Mouse (Mus musculus) E14TG2a.4 (cell line): ENCODE data around the gene Thbs2.

Source experiments
- H3K27me3 ChIP-seq: 2 replicates; pipeline ENCODE4 v1.6.1; 2014; ENCODE audit warnings: low read length, control low read depth; ENCODE audit not compliant: insufficient read depth
- H3K36me3 ChIP-seq: 2 replicates; pipeline ENCODE4 v1.6.1; 2014; ENCODE audit warnings: low read length, control low read depth; ENCODE audit not compliant: insufficient read depth
- H3K4me1 ChIP-seq: replicated peaks from 2 replicates; pipeline ENCODE4 v1.6.1; 2014; ENCODE audit warnings: low read depth, low read length, control low read depth
- H3K4me3 ChIP-seq: replicated peaks from 2 replicates; pipeline ENCODE4 v1.5.1; 2014; ENCODE audit warnings: mild to moderate bottlenecking, low read length
- H3K9me3 ChIP-seq: 2 replicates; pipeline ENCODE4 v1.6.1; 2014; ENCODE audit warnings: low read length, control low read depth
- CTCF ChIP-seq: conservative IDR thresholded peaks from 2 replicates; pipeline ENCODE4 v1.5.1; 2014; ENCODE audit warnings: low read length
- NANOG ChIP-seq: IDR thresholded peaks from 2 replicates; pipeline ENCODE4 v1.6.1; 2014; ENCODE audit warnings: borderline replicate concordance, low read length, mixed read lengths
- POU5F1 ChIP-seq: IDR thresholded peaks from 2 replicates; pipeline ENCODE4 v1.6.1; 2014; ENCODE audit warnings: low read length, borderline replicate concordance

Thbs2 gene

DNA sequence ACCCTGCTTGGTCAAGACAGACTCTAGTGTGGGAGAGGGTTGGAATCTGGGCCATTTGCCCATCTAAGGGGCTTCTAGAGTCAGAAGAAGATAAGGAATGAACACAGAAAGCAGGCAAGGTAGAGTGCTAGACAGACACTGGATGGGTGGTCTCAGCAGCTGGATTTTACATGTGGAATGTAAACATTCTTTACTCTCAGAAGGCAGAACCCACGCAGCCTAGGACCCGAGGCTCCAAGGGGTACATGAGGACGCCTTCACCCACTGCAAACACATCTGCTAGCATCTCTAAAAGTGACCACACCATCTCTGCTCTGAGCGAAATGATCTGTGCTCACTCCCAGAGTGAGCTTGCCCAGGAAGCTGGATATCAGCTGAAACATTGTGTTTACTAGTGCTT is 9.2 kb upstream of the Thbs2 start:
- no peaks in the 10 kb centered on the region for H3K36me3 ChIP-seq
- H3K4me1 ChIP-seq, result no peaks in the 10 kb centered on the region
- peaks cover 5% of the 10 kb centered on the region; the same call in 1 of the 2 replicates for H3K9me3 ChIP-seq
- H3K27me3 ChIP-seq, result peaks cover 74% of the 10 kb centered on the region
- TF ChIP-seq CTCF, result no peak
- H3K4me3 ChIP-seq, result no peak overlapping the region

DNA sequence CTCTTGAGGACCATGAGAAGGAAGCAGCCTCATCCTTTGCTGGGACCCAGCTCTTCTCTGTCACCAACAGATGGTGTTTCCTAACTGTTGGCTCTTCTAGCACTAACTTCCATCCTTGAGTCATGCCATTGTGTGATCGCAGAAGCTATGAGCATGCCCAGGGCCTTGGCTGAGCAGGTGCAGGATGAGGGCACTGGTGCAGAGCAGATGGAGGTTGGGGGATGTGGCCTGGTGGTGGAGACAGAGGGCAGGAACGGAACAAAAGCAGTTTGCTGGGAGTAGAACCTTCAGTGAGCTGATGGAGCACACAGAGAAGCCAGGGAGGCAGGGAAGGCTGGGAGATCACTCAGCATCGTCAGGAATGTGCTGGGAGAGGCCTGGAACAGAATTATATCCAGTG is 8.7 kb upstream of the Thbs2 start:
- Histone ChIP-seq H3K4me1 (no peaks in the 10 kb centered on the region), H3K27me3 (peaks cover 77% of the 10 kb centered on the region), H3K9me3 (peaks cover 5% of the 10 kb centered on the region; the same call in 1 of the 2 replicates), H3K36me3 (no peaks in the 10 kb centered on the region), H3K4me3 (no peak overlapping the region)
- TF ChIP-seq POU5F1 (no peak), CTCF (no peak), NANOG (no peak)

DNA sequence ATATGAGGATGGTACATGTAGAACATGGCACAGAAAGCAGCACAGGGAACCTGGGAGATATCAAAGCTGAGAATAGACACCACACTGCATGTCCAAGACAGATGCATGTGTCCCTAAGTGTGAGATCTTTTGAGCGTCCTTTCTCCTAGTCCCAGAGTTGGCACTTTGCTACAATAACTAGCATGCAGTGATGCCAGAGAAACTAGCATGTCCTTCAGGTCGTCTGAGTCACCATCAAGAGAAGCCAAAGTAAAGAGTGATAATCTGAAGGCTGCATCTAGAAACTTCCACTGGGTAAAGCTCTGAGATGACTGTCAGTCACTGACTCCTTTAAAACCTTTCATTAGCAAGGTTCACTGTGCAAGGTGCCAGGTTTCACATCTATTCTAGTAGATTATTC is 7.9 kb upstream of the Thbs2 start:
- H3K9me3 ChIP-seq, result peaks cover 7% of the 10 kb centered on the region; the same call in 1 of the 2 replicates
- peaks cover 84% of the 10 kb centered on the region for H3K27me3 ChIP-seq
- TF ChIP-seq POU5F1, result no peak
- no peak for TF ChIP-seq CTCF
- no peak for TF ChIP-seq NANOG
- H3K4me3 ChIP-seq, result no peak overlapping the region
- no peaks in the 10 kb centered on the region for H3K36me3 ChIP-seq
- H3K4me1 ChIP-seq, result no peaks in the 10 kb centered on the region

DNA sequence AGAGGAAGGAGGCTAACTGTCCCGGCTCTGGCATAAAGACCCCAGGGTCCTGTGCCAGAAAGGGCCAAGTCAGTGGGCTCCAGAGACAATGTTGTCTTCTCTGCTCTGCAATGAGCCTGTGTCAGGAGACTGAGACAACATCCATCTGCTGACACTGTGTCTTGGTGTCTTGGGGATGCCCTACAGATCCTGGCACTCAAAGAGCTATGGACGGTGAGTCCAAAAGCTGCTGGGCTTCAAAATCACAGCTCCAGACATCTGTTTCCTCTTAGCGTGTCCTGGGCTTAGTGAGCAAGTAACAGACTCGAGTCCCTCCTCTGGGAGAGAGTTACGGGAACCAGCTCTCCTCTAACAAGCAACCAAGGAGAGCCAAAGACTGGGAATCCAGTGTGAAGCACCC is 6.2 kb upstream of the Thbs2 start:
- H3K4me3 ChIP-seq, result no peak overlapping the region
- no peak for TF ChIP-seq POU5F1
- no peak for TF ChIP-seq NANOG
- no peak for TF ChIP-seq CTCF
- no peaks in the 10 kb centered on the region for H3K4me1 ChIP-seq
- peaks cover 14% of the 10 kb centered on the region; the same call in 1 of the 2 replicates for H3K9me3 ChIP-seq
- H3K36me3 ChIP-seq, result no peaks in the 10 kb centered on the region
- peaks cover 85% of the 10 kb centered on the region for H3K27me3 ChIP-seq

DNA sequence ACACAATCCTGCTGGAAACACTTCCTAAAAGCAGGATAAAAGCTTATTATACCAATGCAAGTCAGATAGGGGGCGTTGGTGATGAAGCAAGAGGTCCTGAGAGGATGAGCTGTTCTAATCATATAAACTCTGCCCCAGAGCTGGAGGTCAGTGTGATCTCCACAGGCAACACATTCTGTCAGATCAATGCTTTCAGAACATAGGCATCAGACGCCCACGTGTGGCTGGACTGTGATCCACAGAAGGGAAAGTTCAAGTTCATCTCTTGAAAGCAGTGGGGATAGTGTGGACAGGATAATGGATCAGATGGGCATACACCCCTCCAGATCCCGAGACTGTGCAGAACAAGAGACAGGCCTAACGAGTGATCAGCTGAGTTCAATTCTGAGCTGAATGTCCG is 4.2 kb upstream of the Thbs2 start:
- no peaks in the 10 kb centered on the region for H3K36me3 ChIP-seq
- no peak overlapping the region for H3K4me3 ChIP-seq
- peaks cover 14% of the 10 kb centered on the region; the same call in 1 of the 2 replicates for H3K9me3 ChIP-seq
- H3K27me3 ChIP-seq, result peaks cover 89% of the 10 kb centered on the region
- H3K4me1 ChIP-seq, result peaks cover 16% of the 10 kb centered on the region
- no peak for TF ChIP-seq POU5F1
- TF ChIP-seq CTCF, result no peak
- no peak for TF ChIP-seq NANOG

DNA sequence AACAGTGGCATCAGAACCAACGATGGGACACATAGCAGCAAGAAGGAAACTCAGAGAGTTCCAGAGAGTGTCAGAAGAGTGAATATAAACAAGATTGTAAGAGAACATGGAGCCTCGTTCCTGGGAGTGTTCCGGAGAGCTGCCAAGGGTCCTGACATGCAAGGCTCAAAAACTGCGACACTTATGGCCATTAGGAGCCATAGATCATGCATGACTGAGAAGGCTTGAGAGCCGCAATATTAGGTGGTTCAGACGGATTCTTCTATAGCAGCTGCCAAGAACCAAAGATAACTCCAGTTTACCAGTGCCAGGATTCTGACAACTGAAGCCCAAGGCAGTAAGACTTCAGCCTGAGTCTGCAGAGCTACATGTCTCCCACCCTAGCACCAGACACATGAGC is 3.1 kb upstream of the Thbs2 start:
- H3K9me3 ChIP-seq, result peaks cover 14% of the 10 kb centered on the region; the same call in 1 of the 2 replicates
- TF ChIP-seq POU5F1 (no peak), NANOG (no peak), CTCF (no peak)
- peaks cover 26% of the 10 kb centered on the region for H3K4me1 ChIP-seq
- H3K4me3 ChIP-seq, result no peak overlapping the region
- peaks cover 88% of the 10 kb centered on the region for H3K27me3 ChIP-seq
- no peaks in the 10 kb centered on the region for H3K36me3 ChIP-seq

DNA sequence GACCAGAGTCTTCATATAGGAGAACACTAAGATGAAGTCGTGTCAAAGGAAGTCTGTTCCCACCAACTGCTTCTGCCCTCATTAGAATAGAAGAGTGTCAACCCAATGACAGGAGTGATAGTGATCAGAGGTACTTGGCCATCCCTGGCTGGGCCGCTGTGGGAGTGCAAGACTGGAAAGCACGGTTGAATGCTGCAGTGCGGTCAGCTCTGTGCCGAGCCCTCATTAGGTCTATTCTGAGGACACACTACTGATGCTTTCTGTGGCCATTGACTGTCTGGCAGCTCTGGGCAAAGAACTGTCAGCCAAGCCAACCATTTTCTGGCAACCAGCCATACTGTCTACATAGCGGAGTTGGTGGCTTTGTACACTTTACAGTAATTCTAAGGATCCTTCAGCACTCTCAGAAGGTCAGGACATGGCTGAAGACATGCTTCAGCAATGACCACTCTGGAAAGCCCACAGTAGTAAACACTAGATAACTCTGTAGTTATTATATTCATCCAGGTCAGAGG is 2.3 kb upstream of the Thbs2 start:
- no peaks in the 10 kb centered on the region for H3K36me3 ChIP-seq
- TF ChIP-seq POU5F1 (no peak), CTCF (no peak), NANOG (no peak)
- peaks cover 29% of the 10 kb centered on the region for H3K4me1 ChIP-seq
- no peak overlapping the region for H3K4me3 ChIP-seq
- H3K27me3 ChIP-seq, result peaks cover 89% of the 10 kb centered on the region
- peaks cover 14% of the 10 kb centered on the region; the same call in 1 of the 2 replicates for H3K9me3 ChIP-seq

DNA sequence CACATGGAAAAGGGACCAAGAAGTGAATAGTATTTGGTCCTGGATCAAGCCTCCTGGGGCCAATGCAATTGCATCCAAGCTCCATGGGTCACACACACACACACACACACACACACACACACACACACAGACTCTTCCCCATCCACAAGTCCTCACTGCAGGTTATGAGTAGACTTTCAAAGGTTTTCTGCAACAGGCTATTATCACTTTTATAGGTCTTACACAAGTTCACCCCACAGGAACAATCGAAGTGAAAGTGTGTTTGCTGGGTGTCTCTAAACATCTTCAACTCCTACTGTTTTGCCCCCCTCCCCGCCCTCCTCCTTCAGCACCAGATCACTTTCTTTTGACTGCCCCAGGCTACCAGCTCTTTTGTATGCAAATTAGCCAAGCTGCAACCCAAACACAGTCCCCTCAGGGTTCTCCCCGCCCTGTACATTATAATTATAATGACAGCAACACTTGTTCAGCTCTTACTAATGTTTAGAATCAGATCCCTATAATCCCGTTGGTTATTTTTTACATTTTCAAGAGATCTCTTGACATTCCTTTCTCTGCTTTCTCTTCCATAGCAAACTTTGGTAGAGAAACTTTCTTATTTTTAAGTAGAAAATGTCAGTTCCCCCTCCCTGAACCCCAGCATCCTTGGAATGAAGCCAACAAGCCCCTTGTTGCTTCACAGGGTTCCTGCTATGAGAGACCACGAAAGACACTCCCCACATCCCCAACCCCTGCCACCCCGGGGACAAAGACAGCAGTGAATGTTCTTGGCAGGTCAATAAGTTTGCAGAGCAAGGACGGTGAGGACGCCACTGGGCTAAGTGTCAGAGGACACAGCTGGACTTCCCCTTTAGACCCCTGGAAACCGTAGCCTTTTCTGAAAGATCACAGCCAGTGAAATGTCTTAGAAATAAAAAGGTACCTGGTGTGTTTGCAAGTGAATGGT is 714 bp downstream of the Thbs2 start:
- Histone ChIP-seq H3K36me3 (no peaks in the 10 kb centered on the region), H3K27me3 (peaks cover 86% of the 10 kb centered on the region), H3K4me1 (peaks cover 35% of the 10 kb centered on the region), H3K9me3 (peaks cover 9% of the 10 kb centered on the region; the same call in 1 of the 2 replicates), H3K4me3 (peak overlapping the region; percentile 57)
- TF ChIP-seq CTCF (no peak), NANOG (peak; percentile 82), POU5F1 (peak; percentile 60; the same call in 1 of the 2 replicates)

DNA sequence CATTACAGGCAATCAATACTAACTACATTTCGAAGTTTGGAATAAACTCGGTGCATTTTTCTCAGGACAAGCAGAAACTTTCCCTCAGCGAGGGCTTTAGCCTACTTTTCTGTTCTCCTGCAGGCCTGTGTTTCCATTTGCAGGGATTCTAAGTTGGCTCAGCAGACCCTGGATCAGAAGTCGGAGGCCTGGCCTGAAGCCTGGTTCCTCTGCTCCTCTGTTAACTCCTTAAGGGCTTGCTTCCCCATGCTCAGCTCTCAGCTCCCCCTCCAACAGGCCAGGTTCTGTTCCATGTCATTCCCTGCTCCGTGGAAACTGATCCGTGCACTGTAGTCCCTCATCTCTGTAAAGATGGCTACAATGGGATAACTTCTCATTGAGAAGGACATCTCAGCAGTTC is 2.1 kb downstream of the Thbs2 start:
- peaks cover 35% of the 10 kb centered on the region for H3K4me1 ChIP-seq
- H3K27me3 ChIP-seq, result peaks cover 86% of the 10 kb centered on the region
- no peaks in the 10 kb centered on the region for H3K36me3 ChIP-seq
- H3K4me3 ChIP-seq, result no peak overlapping the region
- no peak for TF ChIP-seq NANOG
- no peak for TF ChIP-seq CTCF
- no peak for TF ChIP-seq POU5F1
- H3K9me3 ChIP-seq, result peaks cover 11% of the 10 kb centered on the region; the same call in 1 of the 2 replicates
